Mouse (Mus musculus): ENCODE measurements around the gene Slc8b1. TPM values are rescaled to one million over a fixed set of nuclear protein-coding genes. Genes with fewer than 3 reads are reported as not detected.

Gene Slc8b1
- total RNA-seq, 2 experiments from 2014 or later, result 7.9 to 9.7 TPM

- DNase-seq, result no peak
Measured at GRCm38 (mm10) chr5:120522649-120523048, 11.7 kb downstream of the Slc8b1 start.

GRCm38 (mm10) chr5:120524736-120525135, 13.8 kb downstream of the Slc8b1 start:
- intact Hi-C loops (cut with DNase I), result loop anchor here (5.0 kb wide), 2 partner anchors 68 to 83 kb away; no protein-coding TSS in a partner anchor
- DNase-seq, result no peak

More at GRCm38 (mm10) chr5:120522649-120523048, 11.7 kb downstream of the Slc8b1 start:
- intact Hi-C loops (cut with DNase I), result loop anchor here (5.0 kb wide), 1 partner anchor 85 kb away; no protein-coding TSS in a partner anchor

- no peak for DNase-seq
- intact Hi-C loops (cut with DNase I), result loop anchor here (5.0 kb wide), 1 partner anchor 67 kb away; no protein-coding TSS in a partner anchor
Measured at GRCm38 (mm10) chr5:120525737-120526136, 14.8 kb downstream of the Slc8b1 start.

- intact Hi-C loops (cut with DNase I), result loop anchor here (5.0 kb wide), 1 partner anchor 66 kb away; no protein-coding TSS in a partner anchor
- DNase-seq, result no peak
Measured at GRCm38 (mm10) chr5:120526311-120526710, 15.3 kb downstream of the Slc8b1 start.

GRCm38 (mm10) chr5:120527296-120527964, 16.5 kb downstream of the Slc8b1 start:
- no peak for DNase-seq

GRCm38 (mm10) chr5:120531631-120532030, 20.7 kb downstream of the Slc8b1 start:
- intact Hi-C loops (cut with DNase I), result no loop called here
- no peak for DNase-seq

More at GRCm38 (mm10) chr5:120527296-120527964, 16.5 kb downstream of the Slc8b1 start:
- intact Hi-C loops (cut with DNase I), result loop anchor here (5.0 kb wide), 1 partner anchor 65 kb away; no protein-coding TSS in a partner anchor

GRCm38 (mm10) chr5:120534071-120534685, 23.2 kb downstream of the Slc8b1 start:
- no peak for DNase-seq
- intact Hi-C loops (cut with DNase I), result no loop called here

GRCm38 (mm10) chr5:120534686-120535075, 23.7 kb downstream of the Slc8b1 start:
- intact Hi-C loops (cut with DNase I), result no loop called here
- no peak for DNase-seq

GRCm38 (mm10) chr5:120536046-120536445, 25.1 kb downstream of the Slc8b1 start:
- intact Hi-C loops (cut with DNase I), result no loop called here
- no peak for DNase-seq

GRCm38 (mm10) chr5:120536632-120537031, 25.7 kb downstream of the Slc8b1 start:
- DNase-seq, result no peak
- intact Hi-C loops (cut with DNase I), result no loop called here

- DNase-seq, result no peak
Measured at GRCm38 (mm10) chr5:120548236-120548850, 37.4 kb downstream of the Slc8b1 start.

GRCm38 (mm10) chr5:120550137-120550536, 39.2 kb downstream of the Slc8b1 start:
- intact Hi-C loops (cut with DNase I), result no loop called here
- DNase-seq, result no peak

More at GRCm38 (mm10) chr5:120548236-120548850, 37.4 kb downstream of the Slc8b1 start:
- intact Hi-C loops (cut with DNase I), result no loop called here

GRCm38 (mm10) chr5:120550673-120551072, 39.7 kb downstream of the Slc8b1 start:
- intact Hi-C loops (cut with DNase I), result no loop called here
- DNase-seq, result no peak

- intact Hi-C loops (cut with DNase I), result no loop called here
- no peak for DNase-seq
Measured at GRCm38 (mm10) chr5:120555871-120556270, 44.9 kb downstream of the Slc8b1 start.

- intact Hi-C loops (cut with DNase I), result loop anchor here (2.0 kb wide), 1 partner anchor 27 kb away; no protein-coding TSS in a partner anchor
- DNase-seq, result no peak
Measured at GRCm38 (mm10) chr5:120558041-120558440, 47.1 kb downstream of the Slc8b1 start.

- intact Hi-C loops (cut with DNase I), result loop anchor here (2.0 kb wide), 1 partner anchor 26 kb away; no protein-coding TSS in a partner anchor
- DNase-seq, result no peak
Measured at GRCm38 (mm10) chr5:120558762-120559161, 47.8 kb downstream of the Slc8b1 start.

- intact Hi-C loops (cut with DNase I), result no loop called here
- no peak for DNase-seq
Measured at GRCm38 (mm10) chr5:120560129-120560615, 49.2 kb downstream of the Slc8b1 start.

GRCm38 (mm10) chr5:120560616-120561311, 49.8 kb downstream of the Slc8b1 start:
- intact Hi-C loops (cut with DNase I), result no loop called here
- DNase-seq, result peak; percentile 81 to 83

- DNase-seq, result peak; percentile 77 to 80
- intact Hi-C loops (cut with DNase I), result no loop called here
Measured at GRCm38 (mm10) chr5:120562956-120563913, 52.3 kb downstream of the Slc8b1 start.

Data from gastrocnemius, postnatal 36 days (tissue).